Mouse (Mus musculus) kidney, adult 18-20 months (tissue): ENCODE measurements at regions not wholly inside any gene's neighbourhood (a gene's known extent, or its start where the extent isn't known, plus 50 kb on each side); places are given as distances from the start of the nearest gene placed in this dataset.

Experiments used
- DNase-seq: peaks from one replicate; pipeline ENCODE4 v3.0.0; 2021

GRCm38 (mm10) chr8:89744267-89745028 lies 603.7 kb downstream of the Tox3 start:
- no peak for DNase-seq

- DNase-seq, result no peak
These were observed 609.5 kb downstream of the Tox3 start for GRCm38 (mm10) chr8:89738657-89739056.

DNA sequence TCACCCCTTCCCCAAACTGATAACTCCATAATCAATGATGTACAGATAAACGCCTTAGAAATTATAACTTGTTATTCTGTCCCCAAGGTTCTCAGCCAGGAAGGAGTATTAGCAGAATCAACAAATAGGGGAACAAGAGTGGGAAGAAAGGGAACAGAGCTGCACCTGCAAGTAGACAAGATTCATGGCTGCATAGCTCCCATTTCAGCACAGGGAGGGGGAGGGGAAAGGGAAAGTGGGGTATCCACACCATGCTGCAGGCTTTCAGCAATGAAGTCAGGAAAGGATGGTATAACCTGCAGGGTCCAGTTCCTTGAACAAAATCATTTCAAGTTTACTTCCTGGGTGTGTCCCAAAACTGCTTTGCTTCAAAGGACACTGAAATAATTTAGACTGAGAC lies 610.5 kb downstream of the Tox3 start:
- DNase-seq, result no peak

- no peak for DNase-seq
These were observed 620.9 kb downstream of the Tox3 start for GRCm38 (mm10) chr8:89727252-89727651.

GRCm38 (mm10) chr8:89721684-89722305 lies 626.3 kb downstream of the Tox3 start:
- DNase-seq, result no peak

GRCm38 (mm10) chr8:89713880-89714279 lies 634.3 kb downstream of the Tox3 start:
- no peak for DNase-seq

DNA sequence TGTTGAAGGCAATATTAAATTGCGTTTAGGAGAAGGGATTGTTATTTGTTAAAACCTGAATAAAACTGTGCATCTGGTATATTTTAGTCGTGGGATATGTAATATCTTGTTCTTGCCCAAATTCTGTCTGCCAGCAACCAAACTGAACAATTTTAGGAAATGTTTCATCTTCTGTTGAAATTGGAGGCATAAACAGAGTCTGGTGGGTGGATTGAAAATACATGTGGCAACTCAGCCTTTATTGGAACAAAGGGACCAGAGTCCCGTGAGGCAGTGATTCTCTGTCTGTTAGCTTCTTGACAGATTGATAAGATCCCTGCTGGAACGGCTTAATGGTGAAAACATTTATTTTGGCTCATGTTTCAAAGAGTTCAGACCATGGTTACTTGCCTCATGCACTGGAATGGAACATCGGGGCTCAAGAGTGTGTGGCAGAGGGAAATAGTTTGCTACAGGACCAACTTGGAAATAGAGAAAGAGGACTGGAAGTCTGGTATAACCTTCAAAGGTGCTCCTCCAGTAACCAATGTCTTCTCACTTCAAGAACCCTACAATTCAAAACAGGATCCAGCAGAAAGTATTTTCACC lies 640.7 kb downstream of the Tox3 start:
- DNase-seq, result no peak

- no peak for DNase-seq
These were observed 641.7 kb upstream of the Sall1 start for GRCm38 (mm10) chr8:89685696-89686095.

DNA sequence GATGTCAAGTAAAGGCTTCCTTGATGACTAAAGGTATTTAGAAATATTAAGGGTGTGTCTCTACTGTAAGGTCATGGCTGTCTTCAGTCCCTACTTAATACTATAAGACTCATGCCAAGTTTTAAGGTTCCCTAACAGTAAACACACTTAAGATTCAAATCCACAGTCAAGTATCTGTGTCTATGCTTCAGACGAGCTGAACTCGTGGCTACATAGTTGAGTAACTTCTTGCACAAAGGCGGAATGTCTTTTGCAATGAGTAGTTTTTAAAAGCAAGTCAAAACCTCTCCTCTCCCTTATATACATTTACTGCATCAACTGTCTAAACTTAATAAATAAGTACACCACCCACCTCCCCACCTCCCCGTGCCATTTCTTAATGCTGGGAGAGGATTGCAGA lies 637.0 kb upstream of the Sall1 start:
- no peak for DNase-seq

GRCm38 (mm10) chr8:89680341-89680740 lies 636.4 kb upstream of the Sall1 start:
- DNase-seq, result no peak

DNA sequence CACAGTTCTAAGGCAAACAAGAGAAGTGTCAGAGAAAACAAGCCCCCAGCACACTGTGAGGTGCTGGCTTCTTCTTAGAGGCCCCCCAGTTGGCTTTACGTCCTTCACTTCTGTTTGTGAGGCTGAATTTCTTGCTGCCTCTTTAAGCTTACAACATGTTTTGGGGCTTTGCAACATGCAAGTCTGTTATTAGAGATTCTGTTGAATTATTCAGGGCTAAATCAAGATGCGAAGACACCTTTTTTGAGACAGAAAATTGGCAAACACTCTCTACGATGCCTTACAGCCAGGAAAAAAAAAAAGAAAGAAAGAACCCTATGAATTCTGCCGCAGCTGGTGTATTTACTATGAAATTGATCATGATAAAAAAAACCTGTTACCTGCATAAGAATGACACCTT lies 635.6 kb upstream of the Sall1 start:
- DNase-seq, result no peak

DNA sequence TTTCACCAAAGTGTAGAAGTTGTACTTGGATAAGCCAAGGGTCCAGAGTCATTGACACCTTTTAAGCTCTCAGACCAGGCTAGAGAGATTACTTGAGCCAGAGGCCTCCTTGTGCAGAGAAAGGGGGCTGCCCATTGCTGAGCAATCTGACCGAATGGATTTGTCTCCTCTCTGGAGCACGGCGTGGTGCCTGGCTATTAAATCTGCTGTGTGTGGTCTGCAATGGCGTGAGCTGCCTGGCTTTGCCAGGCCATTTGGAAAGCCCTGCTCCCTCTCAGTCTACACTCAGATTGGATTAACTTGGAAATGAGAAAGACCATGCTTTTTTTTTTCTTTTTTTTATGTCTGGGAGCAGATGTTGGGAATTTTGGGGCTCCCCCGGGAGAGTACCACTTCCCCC lies 633.3 kb upstream of the Sall1 start:
- no peak for DNase-seq

DNA sequence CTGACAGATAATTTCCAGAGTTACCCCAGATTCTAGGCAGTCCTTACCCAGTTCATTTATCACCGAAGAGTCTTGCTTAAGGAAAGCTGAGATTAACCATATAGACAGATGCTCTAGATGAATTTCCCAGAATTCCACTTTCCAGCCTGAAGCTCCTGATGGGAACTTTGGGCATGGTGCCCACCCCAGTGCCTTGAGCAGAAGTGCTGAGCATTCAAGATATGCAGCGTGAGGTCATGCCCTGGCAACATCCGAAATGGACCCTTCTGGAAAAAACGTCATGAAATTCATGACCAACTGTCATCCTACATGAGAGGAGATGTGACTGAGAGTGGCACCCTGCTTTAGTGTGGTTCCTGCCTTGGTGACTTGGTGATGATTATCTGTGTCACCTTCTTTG lies 629.9 kb upstream of the Sall1 start:
- DNase-seq, result no peak

GRCm38 (mm10) chr8:89672631-89673030 lies 628.7 kb upstream of the Sall1 start:
- DNase-seq, result no peak

DNA sequence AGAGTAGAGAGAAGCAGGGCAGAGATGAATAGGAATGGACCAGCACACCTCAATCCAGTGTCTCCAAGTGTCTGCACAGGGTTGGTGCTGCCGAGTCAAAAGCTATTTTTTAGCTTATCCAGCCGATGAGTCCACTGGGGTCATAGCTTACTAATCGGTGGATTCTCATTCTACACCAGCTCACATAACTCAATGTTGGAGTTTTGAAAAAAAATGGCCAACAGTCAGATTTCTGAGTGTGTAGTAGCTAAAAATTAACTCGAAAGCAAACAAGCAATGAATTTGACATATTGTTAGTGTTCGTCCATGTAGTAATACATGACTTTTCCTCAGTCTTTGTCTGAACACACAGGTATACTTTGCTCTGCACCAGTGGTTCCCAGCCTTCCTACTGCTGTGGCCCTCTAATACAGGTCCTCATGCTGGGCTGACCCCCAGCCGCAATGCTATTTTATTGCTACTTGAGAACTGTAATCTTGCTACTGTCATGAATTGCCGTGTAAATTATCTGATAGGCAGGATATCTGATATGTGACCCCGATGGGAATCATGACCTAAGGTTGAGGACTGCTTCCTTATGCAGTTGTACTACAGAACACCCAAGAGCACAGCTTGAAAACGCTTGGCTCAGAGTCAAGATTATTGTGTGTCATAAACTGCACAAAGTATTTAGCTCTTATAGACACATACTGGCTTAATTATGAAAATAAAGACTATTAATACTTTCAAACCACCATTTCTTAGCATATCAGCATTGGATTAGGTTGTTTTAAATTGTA lies 621.1 kb upstream of the Sall1 start:
- no peak for DNase-seq

- DNase-seq, result no peak
These were observed 619.9 kb upstream of the Sall1 start for GRCm38 (mm10) chr8:89663859-89664258.

DNA sequence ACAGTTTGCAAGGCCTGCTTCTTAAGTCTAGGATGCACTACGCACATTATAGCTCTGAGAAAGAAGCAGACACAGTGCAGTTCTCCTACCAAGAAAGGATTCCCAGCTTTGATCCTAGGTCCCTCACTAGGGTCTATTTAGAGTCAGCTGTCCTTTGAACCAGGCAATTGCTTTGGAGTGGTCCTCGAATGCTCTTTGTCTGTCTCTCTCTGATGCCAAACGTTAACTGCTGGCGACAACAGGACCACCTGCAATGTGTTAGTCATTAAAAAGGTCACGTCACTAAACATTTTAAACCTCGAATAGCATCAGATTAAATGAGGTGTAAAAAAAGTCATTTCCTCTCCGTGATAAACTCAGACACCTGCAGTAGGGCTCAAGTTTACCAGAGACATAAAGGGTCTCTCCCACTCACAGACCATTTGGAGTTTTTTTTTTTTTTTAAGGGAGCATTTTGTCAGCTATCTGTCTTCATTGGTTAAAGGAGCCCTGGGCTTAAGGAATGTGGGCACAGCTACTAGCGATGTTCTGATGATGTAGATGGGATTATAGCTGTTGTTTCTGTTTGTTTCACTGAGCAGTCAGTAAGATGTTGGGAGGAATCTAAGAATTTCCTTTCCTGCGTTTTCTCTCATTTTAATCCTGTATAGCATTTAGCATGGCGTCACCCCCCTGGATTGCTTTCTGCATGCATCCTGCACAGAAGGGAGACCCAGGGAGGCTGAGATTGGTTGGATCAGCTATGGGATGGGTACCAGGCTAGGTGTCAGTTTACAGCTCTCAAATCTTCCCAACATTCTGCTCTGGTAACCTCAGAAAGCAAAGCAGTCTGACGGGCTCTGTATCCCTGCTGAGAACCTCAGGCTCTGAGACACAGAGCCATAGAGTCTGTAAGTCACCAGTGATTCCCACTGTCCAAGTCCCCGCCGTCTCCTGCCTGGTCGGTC lies 615.3 kb upstream of the Sall1 start:
- DNase-seq, result no peak

DNA sequence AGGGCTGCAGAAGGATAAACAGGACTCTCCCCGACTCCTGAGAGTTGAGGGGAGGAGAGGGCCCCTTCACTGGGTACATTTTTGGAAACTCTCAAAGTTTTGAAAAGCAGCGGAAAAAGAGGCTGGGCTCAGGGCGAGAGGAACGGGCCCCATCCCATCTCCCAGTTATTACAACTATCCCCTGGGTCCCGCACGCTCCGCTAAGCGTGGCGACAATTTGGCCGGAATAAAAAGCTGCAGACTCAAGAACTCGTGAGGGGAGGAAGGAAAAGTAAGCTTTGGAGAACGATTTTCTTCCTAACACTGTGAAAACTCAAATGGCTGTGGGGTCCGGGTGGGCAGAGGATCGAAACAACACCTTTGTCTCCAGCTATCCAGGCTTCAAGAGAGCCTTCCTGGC lies 611.4 kb upstream of the Sall1 start:
- no peak for DNase-seq

GRCm38 (mm10) chr8:89649207-89649890 lies 605.4 kb upstream of the Sall1 start:
- DNase-seq, result no peak

DNA sequence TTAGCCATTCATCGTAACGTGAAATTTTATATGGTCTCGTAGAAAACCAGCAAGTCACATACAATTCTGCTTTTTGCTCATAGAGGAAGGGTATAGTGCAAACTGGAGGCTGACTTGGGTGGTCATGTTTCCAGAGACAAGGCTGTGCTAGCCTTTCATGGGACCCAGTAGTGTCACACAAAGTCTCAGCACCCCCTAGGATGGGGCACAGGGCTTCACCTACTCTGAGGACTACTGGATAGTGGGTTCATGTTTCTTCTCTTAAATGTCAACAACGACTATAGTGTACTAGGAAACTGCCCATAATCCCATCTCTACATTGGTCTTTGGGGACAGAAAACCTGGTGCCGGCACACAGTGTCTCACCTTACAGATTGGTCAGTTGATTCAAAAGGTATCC lies 603.0 kb upstream of the Sall1 start:
- DNase-seq, result no peak

DNA sequence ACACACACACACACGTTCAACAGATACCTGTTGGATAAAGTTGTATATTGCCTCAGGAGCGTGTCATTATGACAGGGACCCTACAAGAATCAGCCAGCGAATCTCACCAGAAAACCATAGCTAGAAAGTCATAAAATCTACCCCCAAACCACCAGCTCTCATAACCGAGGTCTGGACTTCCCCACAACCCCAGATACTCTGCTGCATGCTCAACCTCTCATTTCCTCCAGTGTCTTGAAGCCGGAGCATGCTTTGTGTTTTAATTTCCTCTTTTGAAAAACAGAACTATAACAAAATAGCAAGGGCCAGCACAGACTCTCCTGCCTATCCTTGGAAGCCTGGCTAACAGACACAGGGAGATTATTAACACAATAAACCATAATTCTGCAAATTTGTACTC lies 597.4 kb upstream of the Sall1 start:
- DNase-seq, result no peak

GRCm38 (mm10) chr8:89634864-89635263 lies 590.9 kb upstream of the Sall1 start:
- DNase-seq, result no peak
